Mouse (Mus musculus) liver, adult 2 months (tissue): ENCODE results near the gene Fbxl17. TPM values are rescaled to one million over a fixed set of nuclear protein-coding genes. Genes with fewer than 3 reads are reported as not detected.

Experiments
- DNase-seq: peaks from one replicate; pipeline ENCODE4 v3.0.0-alpha.2; 2011; ENCODE audit warnings: low read depth, low spot score; ENCODE audit errors: extremely low read depth
- H3K27ac ChIP-seq: fragments of 200-500 bp; replicated peaks from 2 replicates; pipeline ENCODE4 v1.5.1; 2012; ENCODE audit warnings: low read depth, mild to moderate bottlenecking, control low read depth, inconsistent platforms, low read length; ENCODE audit not compliant: insufficient read depth
- H3K27me3 ChIP-seq: fragments of 200-500 bp; 2 replicates; pipeline ENCODE4 v1.6.1; 2012; ENCODE audit warnings: mild to moderate bottlenecking, moderate library complexity, low read length, inconsistent platforms; ENCODE audit not compliant: control insufficient read depth, insufficient read depth
- H3K36me3 ChIP-seq: fragments of 200-500 bp; 2 replicates; pipeline ENCODE4 v1.6.1; 2012; ENCODE audit warnings: low read length, inconsistent platforms; ENCODE audit not compliant: control insufficient read depth, insufficient read depth
- H3K4me1 ChIP-seq: fragments of 200-500 bp; 2 replicates; pipeline ENCODE4 v1.6.1; 2011; ENCODE audit warnings: low read length; ENCODE audit not compliant: control insufficient read depth, insufficient read depth
- H3K4me3 ChIP-seq: fragments of 200-500 bp; 2 replicates; pipeline ENCODE4 v1.5.1; 2011; ENCODE audit warnings: low read depth, mild to moderate bottlenecking, control low read depth, low read length, moderate library complexity; ENCODE audit not compliant: insufficient read depth
- H3K79me2 ChIP-seq: fragments of 200-500 bp; 2 replicates; pipeline ENCODE4 v1.6.1; 2012; ENCODE audit warnings: inconsistent platforms, mild to moderate bottlenecking, low read length, moderate library complexity; ENCODE audit not compliant: control insufficient read depth, insufficient read depth
- H3K9ac ChIP-seq: fragments of 200-500 bp; 2 replicates; pipeline ENCODE4 v1.6.1; 2012; ENCODE audit warnings: low read depth, mild to moderate bottlenecking, control low read depth, inconsistent platforms, low read length
- CTCF ChIP-seq: fragments of 200-500 bp; IDR thresholded peaks from 2 replicates; pipeline ENCODE4 v1.5.1; 2011; ENCODE audit warnings: low read depth, low read length, control low read depth
- POLR2A ChIP-seq: fragments of 200-500 bp; IDR thresholded peaks from 2 replicates; pipeline ENCODE4 v1.6.1; 2011; ENCODE audit warnings: low read length, control low read depth; ENCODE audit not compliant: insufficient read depth; ENCODE audit errors: extremely low read depth
- WGBS: fragments of 180-500 bp; shearing (Covaris S2); methylation state at CpG from one replicate; pipeline ENCODE4 v1.1.7; 2018; 5-methylcytosine and 5-hydroxymethylcytosine counted together
- polyA plus RNA-seq: library from polyadenylated mRNA; depleted of rRNA; stranded (reverse); fragments of >200 nt; gene quantifications from 2 replicates; pipeline ENCODE4 v1.2.3, GENCODE M21; 2012
- total RNA-seq: library from RNA; depleted of rRNA; stranded (reverse); fragments of >200 nt; gene quantifications from 2 replicates; pipeline ENCODE4 v1.2.3, GENCODE M21; 2014

Gene Fbxl17
- total and polyA plus RNA-seq, 2 experiments: 5.4 to 12.2 TPM

- no peaks in the 10 kb centered on the region for H3K36me3 ChIP-seq
- no peaks in the 10 kb centered on the region; the same call in 1 of the 2 replicates for H3K4me1 ChIP-seq
- DNase-seq: no peak
- H3K27ac ChIP-seq: no peak overlapping the region
- no peak overlapping the region for H3K9ac ChIP-seq
- H3K4me3 ChIP-seq: no peak overlapping the region
- H3K27me3 ChIP-seq: no peaks in the 10 kb centered on the region
- no peak for TF ChIP-seq CTCF
- TF ChIP-seq POLR2A: no peak
- peaks cover 7% of the 10 kb centered on the region; the same call in 1 of the 2 replicates for H3K79me2 ChIP-seq
- WGBS: 88% methylated on average over 2 of the region's 2 CpGs
Observed at GRCm38 (mm10) chr17:63324672-63325071, 175.1 kb downstream of the Fbxl17 start.

- peak; percentile 77 for DNase-seq
- Histone ChIP-seq H3K9ac (no peak overlapping the region), H3K27ac (no peak overlapping the region), H3K4me1 (no peaks in the 10 kb centered on the region; the same call in 1 of the 2 replicates), H3K4me3 (no peak overlapping the region), H3K27me3 (no peaks in the 10 kb centered on the region), H3K36me3 (no peaks in the 10 kb centered on the region), H3K79me2 (peaks cover 7% of the 10 kb centered on the region; the same call in 1 of the 2 replicates)
- WGBS: 21% methylated on average over 2 of the region's 2 CpGs
- TF ChIP-seq CTCF (peak; percentile 80), POLR2A (no peak)
Observed at GRCm38 (mm10) chr17:63324039-63324438, 175.8 kb downstream of the Fbxl17 start.

GRCm38 (mm10) chr17:63322846-63323245, 177.0 kb downstream of the Fbxl17 start:
- 87% methylated on average over 7 of the region's 7 CpGs for WGBS
- no peaks in the 10 kb centered on the region for H3K4me1 ChIP-seq

GRCm38 (mm10) chr17:63321290-63321689, 178.5 kb downstream of the Fbxl17 start:
- Histone ChIP-seq H3K9ac (no peak overlapping the region), H3K27me3 (no peaks in the 10 kb centered on the region), H3K79me2 (peaks cover 7% of the 10 kb centered on the region; the same call in 1 of the 2 replicates), H3K27ac (no peak overlapping the region), H3K4me1 (no peaks in the 10 kb centered on the region), H3K36me3 (no peaks in the 10 kb centered on the region), H3K4me3 (no peak overlapping the region)
- TF ChIP-seq CTCF (no peak), POLR2A (no peak)
- 56% methylated on average over 5 of the region's 5 CpGs for WGBS
- no peak for DNase-seq

More at GRCm38 (mm10) chr17:63322846-63323245, 177.0 kb downstream of the Fbxl17 start:
- TF ChIP-seq CTCF: no peak
- no peak for TF ChIP-seq POLR2A
- Histone ChIP-seq H3K79me2 (peaks cover 7% of the 10 kb centered on the region; the same call in 1 of the 2 replicates), H3K9ac (no peak overlapping the region), H3K27ac (no peak overlapping the region), H3K4me3 (no peak overlapping the region), H3K36me3 (no peaks in the 10 kb centered on the region), H3K27me3 (no peaks in the 10 kb centered on the region)
- no peak for DNase-seq

- DNase-seq: no peak
- H3K9ac ChIP-seq: no peak overlapping the region
Observed at GRCm38 (mm10) chr17:63317518-63317917, 182.3 kb downstream of the Fbxl17 start.

More at GRCm38 (mm10) chr17:63317518-63317917, 182.3 kb downstream of the Fbxl17 start:
- Histone ChIP-seq H3K36me3 (no peaks in the 10 kb centered on the region), H3K4me1 (no peaks in the 10 kb centered on the region), H3K27ac (no peak overlapping the region), H3K79me2 (peaks cover 2% of the 10 kb centered on the region; the same call in 1 of the 2 replicates), H3K27me3 (no peaks in the 10 kb centered on the region), H3K4me3 (no peak overlapping the region)
- 77% methylated on average over 7 of the region's 7 CpGs for WGBS
- TF ChIP-seq POLR2A (no peak), CTCF (no peak)
